Mouse (Mus musculus): ENCODE measurements around the gene Slc25a11. TPM values are rescaled to one million over a fixed set of nuclear protein-coding genes. Genes with fewer than 3 reads are reported as not detected.

Slc25a11 gene
- 131 TPM for polyA plus RNA-seq (2017; shearing (Covaris generic))

DNA sequence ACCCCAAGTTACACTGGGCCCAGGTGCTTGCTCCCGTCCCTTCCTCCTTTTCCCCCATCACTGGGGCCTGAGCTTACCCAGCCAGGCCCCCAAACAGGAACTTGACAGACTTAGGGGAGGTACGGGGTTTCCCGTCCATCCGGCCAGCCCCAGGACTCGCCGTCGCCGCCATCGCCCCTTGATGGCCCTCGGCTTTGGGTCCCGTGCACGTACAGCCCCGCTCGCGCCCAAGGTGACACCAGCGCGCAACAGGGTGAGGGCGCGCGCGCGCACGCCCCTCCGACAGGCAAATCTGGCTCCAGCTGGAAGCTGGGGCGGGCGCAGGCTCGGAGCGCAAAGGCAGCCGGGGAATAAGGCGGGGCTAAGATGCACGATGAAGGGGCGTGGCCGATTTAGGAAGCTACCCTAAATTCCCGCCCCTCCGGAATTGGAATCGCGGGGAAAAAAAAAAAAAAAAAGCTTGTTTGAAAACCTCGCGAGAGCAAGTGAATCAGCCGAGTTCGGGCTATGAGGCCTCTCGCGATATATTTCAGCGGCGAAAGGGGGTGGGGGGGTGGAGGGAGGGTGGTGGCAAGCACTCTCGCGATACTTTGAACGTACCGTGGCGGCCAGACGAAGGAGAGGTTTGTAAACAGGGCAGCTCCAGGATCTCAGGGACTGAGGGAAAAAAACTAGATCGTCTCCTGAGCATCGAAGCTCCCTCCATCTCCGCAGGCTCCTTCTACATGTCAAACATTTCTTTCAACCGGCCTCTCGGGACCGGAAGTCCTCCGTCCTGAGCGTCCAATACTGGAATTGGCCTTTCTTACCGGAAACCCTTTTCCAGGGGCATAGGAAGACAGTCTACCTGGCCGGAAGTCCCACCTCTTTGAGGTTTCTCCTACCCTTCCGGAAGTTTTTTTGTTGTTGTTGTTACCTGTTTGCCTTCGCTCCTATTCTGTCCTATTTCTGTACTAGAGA lies at the start of gene Slc25a11, which contains the start of gene Rnf167:
Slc25a11 (minus strand) TSS at position 789 of the 960 bp plus-strand sequence.
Rnf167 (plus strand) TSS at position 545 of the 960 bp plus-strand sequence.

DNA sequence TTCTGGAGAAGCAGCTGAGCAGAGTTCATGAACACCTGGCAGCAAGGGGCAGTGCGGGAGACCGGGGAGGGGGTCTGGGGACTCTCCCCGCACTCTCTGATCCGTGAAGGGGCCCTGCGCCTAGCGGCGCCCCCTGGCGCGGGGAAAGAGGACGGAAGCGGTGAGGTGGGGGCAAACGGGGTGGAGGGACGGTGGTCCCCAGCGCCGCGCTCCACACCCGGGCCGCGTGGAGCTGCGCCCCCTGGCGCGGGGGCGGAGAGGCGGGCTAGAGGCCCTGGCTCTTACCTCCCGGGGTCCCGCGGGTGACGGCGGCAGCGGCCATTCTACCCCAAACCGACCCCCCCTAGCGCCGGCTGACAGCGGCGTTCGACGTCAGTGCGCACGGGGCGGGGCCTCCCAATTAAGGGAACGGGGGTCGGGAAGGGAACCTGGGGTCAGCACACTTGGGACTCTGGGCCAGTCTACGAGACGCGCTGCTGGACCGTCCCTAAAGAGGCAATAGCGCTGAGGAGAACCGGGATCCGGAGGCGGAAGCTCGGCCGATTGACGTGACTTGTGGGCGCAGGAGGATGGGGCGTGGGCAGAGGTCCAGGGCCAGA lies 40.4 kb upstream of the Slc25a11 start, which contains the start of gene Camta2:
Camta2 (minus strand) TSS at position 505 of the 599 bp plus-strand sequence.

DNA sequence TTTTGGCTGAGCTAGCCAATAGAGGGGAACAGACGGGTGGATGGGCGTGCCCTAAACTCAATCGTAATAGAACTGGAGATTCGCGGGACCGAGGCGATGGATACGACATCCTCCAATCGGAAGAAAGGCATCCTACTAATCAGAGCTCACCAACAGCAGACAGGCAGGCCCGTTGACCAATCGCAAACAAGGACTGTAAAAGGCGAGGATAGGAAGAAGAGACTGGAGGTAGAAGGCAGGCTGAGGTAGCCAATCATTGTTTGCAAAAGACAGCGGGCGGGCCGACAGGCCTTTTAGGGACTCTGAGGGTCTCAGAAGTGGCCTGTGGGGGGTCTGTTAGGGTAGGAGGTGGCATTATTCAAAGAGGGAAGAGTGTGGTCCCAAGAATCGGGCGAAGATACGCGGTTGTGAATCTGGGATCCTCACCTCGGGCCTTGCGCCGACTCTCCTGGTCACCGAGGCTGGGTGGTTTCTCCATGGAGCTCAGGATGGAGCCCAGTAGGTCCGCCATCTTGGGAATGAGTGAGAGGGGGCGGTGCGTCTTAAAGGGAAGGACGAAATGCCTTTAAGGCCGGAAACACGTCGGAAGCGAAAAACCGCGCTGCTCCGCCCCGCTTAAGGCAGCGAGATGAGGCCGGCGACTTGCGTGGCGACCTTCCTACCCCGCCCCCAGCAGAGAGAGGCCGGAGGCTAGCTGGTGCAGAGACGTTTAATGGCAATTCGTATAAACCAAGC lies 21.7 kb upstream of the Slc25a11 start, which contains the start of gene Spag7:
Spag7 (minus strand) TSS at position 646 of the 735 bp plus-strand sequence.

GRCm38 (mm10) chr11:70656964-70657363 lies 9.7 kb upstream of the Slc25a11 start, which contains the start of gene Eno3:
Gene Eno3, plus strand, starts transcription at chr11:70657202.

DNA sequence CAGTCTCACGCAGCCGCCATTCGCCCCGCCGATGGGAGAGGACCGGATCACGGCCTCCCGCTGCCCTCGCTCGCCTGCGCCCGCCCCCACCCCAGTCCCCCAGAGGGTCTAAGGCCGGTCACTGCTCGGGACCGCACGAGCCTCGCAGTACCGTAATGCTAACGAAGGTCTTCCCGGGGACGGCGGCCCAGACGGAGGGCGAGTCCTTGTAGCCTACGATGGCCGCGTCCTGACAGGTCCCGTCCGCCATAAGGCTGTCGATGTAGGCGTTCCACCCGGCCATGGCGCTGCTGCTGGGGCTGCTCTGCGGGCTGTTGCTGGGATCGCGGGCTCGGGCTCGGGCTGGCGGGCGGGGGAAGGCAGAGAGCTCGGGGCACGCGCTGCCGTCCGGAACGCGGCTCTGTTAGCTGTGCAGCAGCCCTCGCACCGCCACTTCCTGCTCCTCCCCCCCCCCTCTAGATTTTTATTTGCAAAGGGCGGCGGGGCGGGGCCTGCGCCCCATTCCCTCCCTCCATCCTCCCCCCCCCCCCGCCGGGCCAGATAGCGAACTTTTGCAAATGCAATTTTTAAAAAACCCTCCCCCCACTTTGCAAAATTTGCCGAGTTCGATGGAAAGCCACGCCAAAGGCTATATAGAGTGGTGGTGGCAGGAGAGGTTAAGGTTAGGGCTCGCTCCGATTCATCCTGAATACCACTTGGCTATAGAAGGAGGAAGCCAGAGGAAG lies 7.1 kb upstream of the Slc25a11 start, which contains the start of gene Pfn1:
Pfn1 (minus strand) TSS at position 447 of the 725 bp plus-strand sequence.

DNA sequence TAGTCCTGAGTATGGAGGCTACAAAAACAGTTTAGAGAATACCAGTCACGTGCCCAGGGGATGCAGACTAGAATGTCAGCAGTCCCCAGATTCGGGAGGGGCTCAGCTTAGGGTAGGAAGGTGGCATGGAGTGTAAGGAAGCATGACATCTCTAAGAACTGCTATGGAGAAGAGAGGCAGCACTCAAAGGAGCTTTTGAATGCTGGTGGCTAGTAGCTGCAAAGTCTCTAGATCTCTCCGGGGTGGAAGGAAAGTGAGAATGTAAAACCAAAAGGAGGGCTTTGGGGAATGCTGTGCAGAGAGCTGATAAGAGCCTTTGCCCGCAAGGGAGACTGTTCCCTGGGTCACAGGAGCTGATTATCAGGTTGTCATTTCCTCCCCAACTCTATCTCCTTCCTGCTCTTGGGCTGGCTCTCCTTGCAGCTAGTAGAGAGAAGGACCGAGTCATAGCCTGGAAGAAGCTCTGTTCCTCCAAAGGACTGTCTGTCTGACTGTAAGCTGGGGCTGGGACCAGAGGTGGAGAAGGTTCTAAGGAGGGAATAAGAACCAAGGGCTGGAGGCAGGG lies 8.5 kb downstream of the Slc25a11 start, which contains the start of gene Gp1ba:
Gp1ba (plus strand) TSS at position 409 of the 565 bp plus-strand sequence.

DNA sequence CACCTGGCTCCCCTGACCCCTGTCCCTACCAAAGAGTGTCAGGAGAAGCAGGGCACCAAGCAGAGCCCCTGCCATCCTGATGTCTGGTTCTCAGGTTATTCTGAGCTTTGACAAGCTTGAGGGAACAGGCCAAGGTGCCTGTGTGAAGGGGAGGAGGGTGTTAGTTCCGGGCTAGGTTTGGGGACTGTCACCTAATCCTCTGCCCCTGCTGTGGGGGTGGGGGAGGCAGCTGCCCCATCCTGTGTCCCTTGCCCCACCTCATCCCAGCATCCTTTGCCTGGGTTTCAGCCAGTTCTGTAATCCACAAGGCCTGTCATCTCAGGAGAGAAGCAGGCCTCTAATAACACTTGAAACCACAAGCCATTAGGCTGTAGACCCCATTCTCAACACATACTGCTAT lies 28.2 kb downstream of the Slc25a11 start, which contains the start of gene Chrne:
Chrne (minus strand) TSS at position 116 of the 400 bp plus-strand sequence.

DNA sequence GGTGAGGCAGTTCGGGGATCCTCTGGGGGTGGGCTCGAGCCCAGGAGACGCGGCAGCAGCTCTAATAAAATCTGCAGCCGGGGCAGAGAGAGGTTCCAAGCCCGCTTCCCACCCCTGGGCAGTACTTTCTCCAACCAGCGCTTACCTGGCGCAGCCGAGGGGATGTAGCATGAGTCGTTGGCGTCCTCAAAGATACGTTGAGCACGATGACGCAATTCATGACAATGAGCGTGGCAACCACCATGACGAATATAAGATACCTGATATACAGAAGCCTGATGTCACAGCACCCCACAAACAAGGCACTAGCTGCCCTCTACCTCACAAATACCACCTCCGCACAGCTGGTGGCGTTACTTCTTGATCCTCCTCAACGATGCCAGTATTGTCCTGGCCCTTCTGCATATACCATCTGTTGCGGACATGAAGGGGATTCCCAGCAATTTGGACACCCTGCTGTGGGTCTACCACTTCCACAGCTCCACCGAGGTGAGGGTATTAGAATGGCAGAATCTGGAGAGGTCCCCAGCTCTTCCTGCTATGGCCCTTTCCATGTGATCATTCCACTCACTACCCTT lies 31.7 kb downstream of the Slc25a11 start, which contains the start of gene 4930544D05Rik:
4930544D05Rik (plus strand) TSS at position 333 of the 578 bp plus-strand sequence.

Other genes with a start within 250 kb of the Slc25a11 start
- gene Pelp1, start 237.4 kb downstream of the Slc25a11 start, polyA plus RNA-seq (2017; shearing (Covaris generic)): 16.2 TPM
- gene Arrb2, start 214.8 kb downstream of the Slc25a11 start, polyA plus RNA-seq (2017; shearing (Covaris generic)): 189 TPM
- 92.8 TPM for gene Med11, start 195.6 kb downstream of the Slc25a11 start, polyA plus RNA-seq (2017; shearing (Covaris generic))
- gene Zmynd15, start 188.0 kb downstream of the Slc25a11 start, polyA plus RNA-seq (2017; shearing (Covaris generic)): not detected
- gene Cxcl16, start 187.5 kb downstream of the Slc25a11 start, polyA plus RNA-seq (2017; shearing (Covaris generic)): 1.0 TPM
- 3.0 TPM for gene Tm4sf5, start 142.2 kb downstream of the Slc25a11 start, polyA plus RNA-seq (2017; shearing (Covaris generic))
- not detected for gene Vmo1, start 132.9 kb downstream of the Slc25a11 start, polyA plus RNA-seq (2017; shearing (Covaris generic))
- not detected for gene Gltpd2, start 128.3 kb downstream of the Slc25a11 start, polyA plus RNA-seq (2017; shearing (Covaris generic))
- gene Psmb6, start 122.1 kb downstream of the Slc25a11 start, polyA plus RNA-seq (2017; shearing (Covaris generic)): 416 TPM
- not detected for gene Gm40193, start 114.5 kb downstream of the Slc25a11 start, polyA plus RNA-seq (2017; shearing (Covaris generic))
- gene Pld2, start 107.4 kb downstream of the Slc25a11 start, polyA plus RNA-seq (2017; shearing (Covaris generic)): 2.6 TPM
- 8.6 TPM for gene Mink1, start 84.6 kb downstream of the Slc25a11 start, polyA plus RNA-seq (2017; shearing (Covaris generic))
- 0.50 TPM for gene 4930544D05Rik, start 31.6 kb downstream of the Slc25a11 start, polyA plus RNA-seq (2017; shearing (Covaris generic))
- 2.3 TPM for gene Chrne, start 28.3 kb downstream of the Slc25a11 start, polyA plus RNA-seq (2017; shearing (Covaris generic))
- gene Gp1ba, start 8.4 kb downstream of the Slc25a11 start, polyA plus RNA-seq (2017; shearing (Covaris generic)): 0.10 TPM
- gene Rnf167, start 244 bp downstream of the Slc25a11 start, polyA plus RNA-seq (2017; shearing (Covaris generic)): 454 TPM
- gene Pfn1, start 7.2 kb upstream of the Slc25a11 start, polyA plus RNA-seq (2017; shearing (Covaris generic)): 2,554 TPM
- gene Eno3, start 9.7 kb upstream of the Slc25a11 start, polyA plus RNA-seq (2017; shearing (Covaris generic)): 22.9 TPM
- gene Spag7, start 21.9 kb upstream of the Slc25a11 start, polyA plus RNA-seq (2017; shearing (Covaris generic)): 91.0 TPM
- 53.2 TPM for gene Camta2, start 40.6 kb upstream of the Slc25a11 start, polyA plus RNA-seq (2017; shearing (Covaris generic))
- gene Inca1, start 52.7 kb upstream of the Slc25a11 start, polyA plus RNA-seq (2017; shearing (Covaris generic)): 0.86 TPM
- gene Kif1c, start 53.1 kb upstream of the Slc25a11 start, polyA plus RNA-seq (2017; shearing (Covaris generic)): 0.47 TPM
- gene Zfp3, start 116.7 kb upstream of the Slc25a11 start, polyA plus RNA-seq (2017; shearing (Covaris generic)): 5.8 TPM
- 0.46 TPM for gene Scimp, start 165.1 kb upstream of the Slc25a11 start, polyA plus RNA-seq (2017; shearing (Covaris generic))
- 9.8 TPM for gene Rabep1, start 197.3 kb upstream of the Slc25a11 start, polyA plus RNA-seq (2017; shearing (Covaris generic))

Data from CD4-positive, CD25-positive, alpha-beta regulatory T cell, adult 9 weeks (primary cell).